Mouse (Mus musculus): ENCODE measurements at regions not wholly inside any gene's neighbourhood (a gene's known extent, or its start where the extent isn't known, plus 50 kb on each side); places are given as distances from the start of the nearest gene placed in this dataset.
A peak's percentile ranks its signal among the peaks of the same experiment; 100 is the strongest.

GRCm38 (mm10) chr9:50430147-50430546 is 64.2 kb upstream of the Plet1 start:
- Histone ChIP-seq H3K9me3 (replicated peaks; ENCODE audit: control insufficient read depth, low read length) (no peaks in the 10 kb centered on the region), H3K4me2 (ENCODE audit: low read depth, low read length) (no peak overlapping the region), H3K4me3 (ENCODE audit: low read depth, low read length) (no peak overlapping the region), H3K4me1 (ENCODE audit: control insufficient read depth, insufficient read depth) (no peaks in the 10 kb centered on the region), H3K27me3 (ENCODE audit: control insufficient read depth, insufficient read depth, low read length) (no peaks in the 10 kb centered on the region), H3K27ac (ENCODE audit: low read depth) (no peak overlapping the region), H3K36me3 (replicated peaks; ENCODE audit: control insufficient read depth, insufficient read depth, low read length) (no peaks in the 10 kb centered on the region), H3K9ac (replicated peaks; ENCODE audit: low read depth, low read length) (no peak overlapping the region)
- no peak for DNase-seq (ENCODE audit: low spot score)
- TF ChIP-seq EP300 (IDR thresholded peaks at IDR 0.05; ENCODE audit: low read depth) (no peak), CTCF (IDR thresholded peaks at IDR 0.05; ENCODE audit: low read depth) (no peak)
- no peak for ATAC-seq (ENCODE audit: insufficient read depth, low read depth)
- WGBS = 65% methylated on average over 7 of the region's 7 CpGs

GRCm38 (mm10) chr9:50433525-50433924 is 60.8 kb upstream of the Plet1 start:
- WGBS = 68% methylated on average over 4 of the region's 4 CpGs
- ATAC-seq (ENCODE audit: insufficient read depth, low read depth) = no peak

GRCm38 (mm10) chr9:50433978-50434377 is 60.3 kb upstream of the Plet1 start:
- Histone ChIP-seq H3K27me3 (ENCODE audit: control insufficient read depth, insufficient read depth, low read length) (no peaks in the 10 kb centered on the region), H3K27ac (ENCODE audit: low read depth) (no peak overlapping the region), H3K9ac (replicated peaks; ENCODE audit: low read depth, low read length) (no peak overlapping the region), H3K9me3 (replicated peaks; ENCODE audit: control insufficient read depth, low read length) (no peaks in the 10 kb centered on the region), H3K4me1 (ENCODE audit: control insufficient read depth, insufficient read depth) (no peaks in the 10 kb centered on the region), H3K4me2 (ENCODE audit: low read depth, low read length) (no peak overlapping the region), H3K4me3 (ENCODE audit: low read depth, low read length) (no peak overlapping the region), H3K36me3 (replicated peaks; ENCODE audit: control insufficient read depth, insufficient read depth, low read length) (no peaks in the 10 kb centered on the region)
- TF ChIP-seq CTCF (IDR thresholded peaks at IDR 0.05; ENCODE audit: low read depth) = no peak
- no peak for TF ChIP-seq EP300 (IDR thresholded peaks at IDR 0.05; ENCODE audit: low read depth)
- no peak for DNase-seq (ENCODE audit: low spot score)
- 68% methylated on average over 4 of the region's 4 CpGs for WGBS
- ATAC-seq (ENCODE audit: insufficient read depth, low read depth) = no peak

More at GRCm38 (mm10) chr9:50433525-50433924, 60.8 kb upstream of the Plet1 start:
- H3K27me3 ChIP-seq (ENCODE audit: control insufficient read depth, insufficient read depth, low read length) = no peaks in the 10 kb centered on the region
- no peak overlapping the region for H3K4me3 ChIP-seq (ENCODE audit: low read depth, low read length)
- H3K4me2 ChIP-seq (ENCODE audit: low read depth, low read length) = no peak overlapping the region
- no peak for TF ChIP-seq EP300 (IDR thresholded peaks at IDR 0.05; ENCODE audit: low read depth)
- no peak for TF ChIP-seq CTCF (IDR thresholded peaks at IDR 0.05; ENCODE audit: low read depth)
- H3K9me3 ChIP-seq (replicated peaks; ENCODE audit: control insufficient read depth, low read length) = no peaks in the 10 kb centered on the region
- H3K27ac ChIP-seq (ENCODE audit: low read depth) = no peak overlapping the region
- no peaks in the 10 kb centered on the region for H3K4me1 ChIP-seq (ENCODE audit: control insufficient read depth, insufficient read depth)
- no peak overlapping the region for H3K9ac ChIP-seq (replicated peaks; ENCODE audit: low read depth, low read length)
- DNase-seq (ENCODE audit: low spot score) = no peak
- H3K36me3 ChIP-seq (replicated peaks; ENCODE audit: control insufficient read depth, insufficient read depth, low read length) = no peaks in the 10 kb centered on the region

DNA sequence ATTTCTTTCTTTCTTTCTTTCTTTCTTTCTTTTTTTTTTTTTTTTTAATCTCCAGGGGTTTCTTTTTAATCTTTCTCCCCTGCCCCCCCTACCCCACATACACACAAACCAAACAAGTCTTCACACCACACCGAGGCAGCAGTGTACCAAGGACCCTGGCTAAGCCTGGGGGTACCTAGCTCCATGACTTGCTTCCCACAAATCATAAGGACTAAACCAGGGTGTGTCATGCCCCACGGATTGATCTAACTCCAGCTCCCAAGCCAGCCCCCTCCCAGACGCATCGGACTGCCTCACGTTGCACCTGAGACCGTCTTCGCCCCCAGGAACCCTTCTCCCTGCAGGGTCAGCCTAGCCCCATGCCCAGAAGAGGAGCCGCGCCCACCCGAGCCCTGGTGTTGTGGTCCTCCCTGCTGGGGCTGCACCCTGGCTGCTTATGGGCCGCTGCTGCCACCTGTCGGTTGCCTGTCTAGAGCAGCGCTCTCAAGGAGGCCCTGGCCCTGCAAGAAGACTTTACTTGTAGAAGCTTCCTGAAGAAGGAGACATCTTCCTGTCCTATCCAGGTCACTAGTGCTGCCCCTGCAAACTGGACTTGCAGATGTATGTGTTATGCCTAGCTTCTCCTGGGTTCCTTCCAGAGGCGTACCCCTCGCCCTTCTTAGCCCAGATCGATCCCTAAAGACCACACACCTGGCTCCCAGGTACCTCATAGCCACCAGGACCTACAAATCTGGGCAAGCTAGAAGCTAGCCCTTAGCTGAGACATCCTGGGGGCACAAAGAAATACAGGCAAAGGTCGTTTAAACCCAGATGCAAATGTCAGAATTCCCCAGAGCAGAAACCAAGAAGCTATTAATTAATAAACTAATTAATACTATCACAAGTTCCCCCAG is 56.2 kb upstream of the Plet1 start:
- no peak overlapping the region for H3K4me3 ChIP-seq (ENCODE audit: low read depth, low read length)
- no peak; the same call in 1 of the 2 replicates for ATAC-seq (ENCODE audit: insufficient read depth, low read depth)
- H3K27ac ChIP-seq (ENCODE audit: low read depth) = no peak overlapping the region
- WGBS = 17% methylated on average over 17 of the region's 17 CpGs
- no peaks in the 10 kb centered on the region for H3K9me3 ChIP-seq (replicated peaks; ENCODE audit: control insufficient read depth, low read length)
- TF ChIP-seq EP300 (IDR thresholded peaks at IDR 0.05; ENCODE audit: low read depth) = no peak
- TF ChIP-seq CTCF (IDR thresholded peaks at IDR 0.05; ENCODE audit: low read depth) = peak; percentile 90
- peaks cover 3% of the 10 kb centered on the region; the same call in 1 of the 2 replicates for H3K4me1 ChIP-seq (ENCODE audit: control insufficient read depth, insufficient read depth)
- no peak overlapping the region for H3K9ac ChIP-seq (replicated peaks; ENCODE audit: low read depth, low read length)
- H3K27me3 ChIP-seq (ENCODE audit: control insufficient read depth, insufficient read depth, low read length) = no peaks in the 10 kb centered on the region
- no peaks in the 10 kb centered on the region for H3K36me3 ChIP-seq (replicated peaks; ENCODE audit: control insufficient read depth, insufficient read depth, low read length)
- peak overlapping the region; percentile 58 for H3K4me2 ChIP-seq (ENCODE audit: low read depth, low read length)
- peak; percentile 75 for DNase-seq (ENCODE audit: low spot score)

GRCm38 (mm10) chr9:50438738-50439137 is 55.6 kb upstream of the Plet1 start:
- Histone ChIP-seq H3K27ac (ENCODE audit: low read depth) (no peak overlapping the region), H3K4me2 (ENCODE audit: low read depth, low read length) (no peak overlapping the region), H3K27me3 (ENCODE audit: control insufficient read depth, insufficient read depth, low read length) (no peaks in the 10 kb centered on the region), H3K4me3 (ENCODE audit: low read depth, low read length) (no peak overlapping the region), H3K4me1 (ENCODE audit: control insufficient read depth, insufficient read depth) (peaks cover 3% of the 10 kb centered on the region; the same call in 1 of the 2 replicates), H3K9me3 (replicated peaks; ENCODE audit: control insufficient read depth, low read length) (no peaks in the 10 kb centered on the region), H3K9ac (replicated peaks; ENCODE audit: low read depth, low read length) (no peak overlapping the region), H3K36me3 (replicated peaks; ENCODE audit: control insufficient read depth, insufficient read depth, low read length) (no peaks in the 10 kb centered on the region)
- ATAC-seq (ENCODE audit: insufficient read depth, low read depth) = no peak
- WGBS = 58% methylated on average over 7 of the region's 7 CpGs
- no peak for DNase-seq (ENCODE audit: low spot score)
- TF ChIP-seq CTCF (IDR thresholded peaks at IDR 0.05; ENCODE audit: low read depth) = no peak
- no peak for TF ChIP-seq EP300 (IDR thresholded peaks at IDR 0.05; ENCODE audit: low read depth)

All from heart, postnatal 0 days (tissue).